Mouse (Mus musculus) erythroblast, embryonic 14.5 days (primary cell): ENCODE data around the gene Hes5.

ENCODE experiments used
- GATA1 ChIP-seq: IDR thresholded peaks from 2 replicates; pipeline ENCODE4 v1.6.1; 2012; ENCODE audit warnings: low read length, inconsistent platforms, mixed read lengths
- TAL1 ChIP-seq: IDR thresholded peaks from 3 replicates; pipeline ENCODE4 v1.6.1; 2012; ENCODE audit warnings: low read length, inconsistent platforms, mixed read lengths

DNA sequence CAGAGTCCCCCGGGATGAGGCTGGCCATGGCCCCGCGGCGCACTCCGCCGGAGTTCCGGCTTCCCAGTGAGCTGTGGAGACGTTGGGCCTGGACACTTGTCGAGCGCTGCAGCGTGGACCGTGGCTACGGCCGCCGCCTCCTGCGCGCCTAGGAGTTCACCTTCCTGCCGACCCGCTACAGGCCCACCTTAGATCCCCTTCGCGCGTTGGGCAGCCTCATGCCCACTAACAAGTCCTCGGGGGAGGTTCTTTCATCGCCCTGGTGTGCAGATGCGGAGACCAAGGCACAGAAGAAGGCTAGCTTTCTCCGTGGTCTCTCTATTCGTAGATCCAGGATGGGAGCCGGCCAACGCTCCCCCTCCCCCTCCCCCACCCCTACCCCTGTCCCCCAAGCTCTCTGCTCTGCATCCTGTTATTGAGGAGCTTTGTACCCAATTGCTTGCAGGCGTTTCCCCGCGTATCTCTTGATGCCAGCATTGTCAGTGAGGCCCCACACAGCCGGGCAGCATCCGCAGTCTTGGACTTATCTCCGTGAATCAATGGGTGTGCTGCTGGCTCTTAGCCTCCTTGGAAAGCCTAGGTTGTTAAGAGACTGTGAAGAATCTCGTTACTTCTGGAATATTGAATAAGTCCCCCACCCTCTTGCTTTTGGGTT is 4.0 kb downstream of the Hes5 start:
- peak; percentile 48 for TF ChIP-seq GATA1
- no peak; the same call in 2 of the 3 replicates for TF ChIP-seq TAL1
